ENCODE assay signal across 8 mouse cellular contexts in the genomic region with DNA sequence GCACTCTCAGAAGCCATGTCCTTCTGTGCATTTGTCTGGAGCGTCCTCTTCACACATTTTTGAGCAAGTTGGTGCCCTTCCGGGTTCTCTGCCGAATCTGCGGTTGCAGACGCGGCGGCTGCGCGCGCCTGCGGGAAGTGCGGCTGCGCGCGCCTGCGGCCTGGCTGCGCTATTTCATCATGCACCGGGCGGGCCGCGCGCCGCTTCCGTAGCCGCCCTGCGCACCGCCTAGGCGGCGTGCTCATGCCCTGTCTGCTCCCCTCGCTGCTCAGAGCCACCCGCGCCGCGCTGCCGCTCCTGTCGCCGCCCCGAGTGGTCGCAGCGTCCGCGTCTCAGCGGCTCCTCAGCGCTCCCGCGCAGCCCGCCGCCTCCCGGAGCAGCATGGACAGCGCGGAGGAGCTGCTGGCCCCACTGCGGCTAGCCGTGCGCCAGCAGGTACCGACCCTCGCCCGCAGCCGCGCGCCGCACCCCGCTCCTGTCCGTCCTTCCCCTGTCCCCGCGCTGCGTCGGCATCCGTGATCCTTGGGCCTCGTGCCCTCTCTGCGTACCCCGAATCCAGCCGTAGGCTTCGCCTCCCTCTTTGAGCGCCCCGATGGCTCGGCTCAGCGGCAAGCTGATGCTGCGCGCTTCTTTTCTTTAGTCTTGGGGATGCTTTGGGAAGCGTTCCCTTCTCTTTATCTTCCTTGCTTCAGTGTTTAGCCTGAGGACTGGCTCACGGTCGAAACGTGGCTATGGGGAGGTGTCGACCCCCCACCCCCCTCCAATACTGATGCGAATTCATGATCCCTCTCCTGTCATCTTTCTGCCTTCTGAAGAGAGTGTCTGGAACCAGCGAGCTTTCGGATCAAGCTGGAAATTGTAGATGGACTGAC. TPM values are rescaled to one million over a fixed set of nuclear protein-coding genes. Genes with fewer than 3 reads are reported as not detected.
A peak's percentile ranks its signal among the peaks of the same experiment; 100 is the strongest.
DNase-seq lines count a peak whose midpoint lies in the region; ATAC-seq and TF ChIP-seq lines count a peak whose summit lies in the region.

A gene (plus strand): TSS at position 209 of the 872 bp plus-strand sequence.

- peak; percentile 77 for TF ChIP-seq POLR2A in heart, adult 2 months (IDR thresholded peaks at IDR 0.05; ENCODE audit: insufficient read depth, low read depth, low read length)

- TF ChIP-seq EP300 in heart, adult 2 months (IDR thresholded peaks at IDR 0.05; ENCODE audit: insufficient read depth, low read depth, low read length) = peak; percentile 83; the same call in 1 of the 2 replicates

- H3K79me2 ChIP-seq in heart, adult 2 months (replicated peaks; ENCODE audit: control insufficient read depth, insufficient read depth, low read length) = 0 out of 2 replicates have a peak, but pooled peaks cover 2% of the 10 kb centered on the region

- no peaks in the 10 kb centered on the region for H3K36me3 ChIP-seq in embryonic facial prominence, embryonic 13.5 days
- H3K36me3 ChIP-seq in heart, adult 2 months (ENCODE audit: control insufficient read depth, insufficient read depth, low read length) = no peaks in the 10 kb centered on the region
- H3K36me3 ChIP-seq in limb, embryonic 13.5 days = no peaks in the 10 kb centered on the region
- H3K36me3 ChIP-seq in midbrain, embryonic 16.5 days (ENCODE audit: control insufficient read depth, insufficient read depth, low read length) = no peaks in the 10 kb centered on the region

- no peaks in the 10 kb centered on the region for H3K9me3 ChIP-seq in embryonic facial prominence, embryonic 13.5 days
- no peaks in the 10 kb centered on the region for H3K9me3 ChIP-seq in limb, embryonic 13.5 days
- no peaks in the 10 kb centered on the region for H3K9me3 ChIP-seq in midbrain, embryonic 16.5 days (replicated peaks; ENCODE audit: control insufficient read depth, low read length, poor library complexity, severe bottlenecking)

- peak within 1 kb of the TSS; percentile 90 for H3K4me3 ChIP-seq in embryonic facial prominence, embryonic 13.5 days
- peak within 1 kb of the TSS; percentile 75 for H3K4me3 ChIP-seq in heart, adult 2 months
- H3K4me3 ChIP-seq in limb, embryonic 13.5 days = peak within 1 kb of the TSS; percentile 95
- H3K4me3 ChIP-seq in midbrain, embryonic 16.5 days (ENCODE audit: low read depth, low read length) = peak within 1 kb of the TSS; percentile 96

- ATAC-seq in embryonic facial prominence, embryonic 13.5 days (ENCODE audit: insufficient number of reproducible peaks, insufficient read depth, low FRiP score, low TSS enrichment, low read depth) = peak; percentile 92
- ATAC-seq in limb, embryonic 13.5 days (ENCODE audit: low FRiP score, low read depth) = peak; percentile 97
- peak; percentile 97 for ATAC-seq in midbrain, embryonic 16.5 days

- H3K4me1 ChIP-seq in embryonic facial prominence, embryonic 13.5 days = peaks cover 11% of the 10 kb centered on the region
- H3K4me1 ChIP-seq in heart, adult 2 months (ENCODE audit: control insufficient read depth, insufficient read depth, low read length) = peaks cover 4% of the 10 kb centered on the region
- peaks cover 22% of the 10 kb centered on the region for H3K4me1 ChIP-seq in limb, embryonic 13.5 days
- H3K4me1 ChIP-seq in midbrain, embryonic 16.5 days (ENCODE audit: control insufficient read depth, insufficient read depth, low read length) = peaks cover 20% of the 10 kb centered on the region

- peak; percentile 44 for TF ChIP-seq CTCF in heart, adult 2 months (IDR thresholded peaks at IDR 0.05)

- H3K9ac ChIP-seq in embryonic facial prominence, embryonic 13.5 days = peak within 1 kb of the TSS; percentile 86
- H3K9ac ChIP-seq in heart, adult 2 months (ENCODE audit: low read depth, low read length) = peak within 1 kb of the TSS; percentile 91
- peak within 1 kb of the TSS; percentile 92 for H3K9ac ChIP-seq in limb, embryonic 13.5 days
- peak within 1 kb of the TSS; percentile 96 for H3K9ac ChIP-seq in midbrain, embryonic 16.5 days (ENCODE audit: low read depth, low read length)

- H3K4me2 ChIP-seq in embryonic facial prominence, embryonic 13.5 days = peak within 1 kb of the TSS; percentile 74
- H3K4me2 ChIP-seq in limb, embryonic 13.5 days (replicated peaks) = peak within 1 kb of the TSS; percentile 82
- H3K4me2 ChIP-seq in midbrain, embryonic 16.5 days (ENCODE audit: low read length) = peak within 1 kb of the TSS; percentile 77

- peak; percentile 89 for DNase-seq in 3134 (ENCODE audit: extremely low read depth, insufficient read length, low spot score)
- DNase-seq in adrenal gland, postnatal 36 days = peak; percentile 89 to 93
- peak; percentile 92 to 93 for DNase-seq in heart, adult 2 months
- peak; percentile 79 to 85 for DNase-seq in kidney, adult 8-10 months
- DNase-seq in spleen, postnatal 10 days (ENCODE audit: low spot score in 2 of 2) = peak; percentile 87 to 89

- intact Hi-C loops in heart, adult 2 months (cut with DNase I) = no loop called here

- 0 out of 2 replicates have a peak, but pooled peaks cover 4% of the 10 kb centered on the region for H3K27me3 ChIP-seq in embryonic facial prominence, embryonic 13.5 days
- no peaks in the 10 kb centered on the region for H3K27me3 ChIP-seq in heart, adult 2 months (ENCODE audit: control insufficient read depth, insufficient read depth, low read length)
- no peaks in the 10 kb centered on the region for H3K27me3 ChIP-seq in limb, embryonic 13.5 days
- H3K27me3 ChIP-seq in midbrain, embryonic 16.5 days (ENCODE audit: control insufficient read depth, insufficient read depth, low read depth, low read length) = no peaks in the 10 kb centered on the region

- H3K27ac ChIP-seq in embryonic facial prominence, embryonic 13.5 days = peak within 1 kb of the TSS; percentile 91
- H3K27ac ChIP-seq in heart, adult 2 months = peak within 1 kb of the TSS; percentile 94
- peak within 1 kb of the TSS; percentile 86 for H3K27ac ChIP-seq in limb, embryonic 13.5 days
- peak within 1 kb of the TSS; percentile 96 for H3K27ac ChIP-seq in midbrain, embryonic 16.5 days (ENCODE audit: low read length)

- WGBS in embryonic facial prominence, embryonic 13.5 days = under 1% methylated on average over 87 of the region's 87 CpGs
- WGBS in heart, adult 2 months = under 1% methylated on average over 85 of the region's 87 CpGs
- WGBS in limb, embryonic 13.5 days = under 1% methylated on average over 87 of the region's 87 CpGs
- WGBS in midbrain, embryonic 16.5 days = under 1% methylated on average over 87 of the region's 87 CpGs

RNA-seq across cellular contexts. Expression of the gene that starts here (rescaled TPM):
- total RNA-seq in adrenal gland, postnatal 36 days (2021) = 100 to 1,000 TPM in 1 of 2 experiments, 10 to 100 TPM in 1; 79.6 to 101 TPM
- polyA plus RNA-seq in embryonic facial prominence, embryonic 13.5 days (2015; fragmentation: Nextera tagmentation; extraction: Ambion mirVana) = 111 and 129 TPM in 2 replicates
- total RNA-seq in heart, adult 2 months (2021) = 10 to 100 TPM; 55.1 to 60.4 TPM
- 26.7 and 44.5 TPM in 2 replicates for polyA plus RNA-seq in heart, adult 2 months (2012; rRNA removed)
- polyA plus RNA-seq in limb, embryonic 13.5 days (2015; fragmentation: Nextera tagmentation; extraction: Ambion mirVana) = 139 and 142 TPM in 2 replicates
- 225 and 230 TPM in 2 replicates for polyA plus RNA-seq in midbrain, embryonic 16.5 days (2015; fragmentation: Nextera tagmentation; extraction: Ambion mirVana)

Comparison
In these comparisons a context has a peak if more than half of its experiments do, and no peak if none do; other contexts are left out.
1. Peak in every context shown above with its lines: DNase-seq, ATAC-seq, H3K4me3 ChIP-seq and H3K27ac ChIP-seq.